Mouse (Mus musculus): ENCODE results near the gene Pex11g. TPM values are rescaled to one million over a fixed set of nuclear protein-coding genes. Genes with fewer than 3 reads are reported as not detected.

Gene Pex11g
- total and polyA plus RNA-seq, 2 experiments from 2014 or later, result 1.8 to 3.1 TPM

DNA sequence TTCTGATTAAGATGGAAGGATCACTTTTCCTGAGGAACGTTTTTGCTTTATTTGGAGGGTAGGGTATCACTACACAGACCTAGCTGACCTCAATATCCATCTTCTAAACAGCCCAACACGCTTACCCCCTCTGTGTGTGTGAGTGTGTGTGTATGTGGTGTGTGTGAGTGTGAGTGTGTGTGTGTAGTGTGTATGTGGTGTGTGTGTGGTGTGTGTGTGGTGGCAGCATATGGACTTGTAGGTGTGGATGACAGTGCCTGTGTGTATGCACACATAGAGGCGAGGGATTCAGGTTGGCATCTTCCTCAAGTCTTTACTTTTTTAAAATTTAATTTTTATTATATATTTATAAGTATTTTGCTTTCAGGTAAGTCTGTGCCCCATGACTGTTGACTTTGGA lies 31.1 kb upstream of the Pex11g start:
- Histone ChIP-seq H3K4me1 (ENCODE audit: insufficient read depth, low read length) (peaks cover 15% of the 10 kb centered on the region; the same call in 1 of the 2 replicates), H3K9ac (replicated peaks; ENCODE audit: low read length, poor library complexity, severe bottlenecking) (no peak overlapping the region), H3K4me3 (ENCODE audit: low read depth, low read length) (no peak overlapping the region), H3K27me3 (ENCODE audit: insufficient read depth, low read length) (no peaks in the 10 kb centered on the region), H3K27ac (ENCODE audit: low read depth, low read length) (no peak overlapping the region), H3K9me3 (ENCODE audit: low read length) (no peaks in the 10 kb centered on the region), H3K36me3 (ENCODE audit: insufficient read depth, low read length) (peaks cover 20% of the 10 kb centered on the region), H3K4me2 (ENCODE audit: low read depth, low read length, poor library complexity, severe bottlenecking) (no peak overlapping the region)
- no peak for ATAC-seq (ENCODE audit: low FRiP score)
- 91% methylated on average over 3 of the region's 3 CpGs for WGBS
- no peak for DNase-seq (ENCODE audit: low spot score)
- no peak for TF ChIP-seq CTCF (IDR thresholded peaks at IDR 0.05)

DNA sequence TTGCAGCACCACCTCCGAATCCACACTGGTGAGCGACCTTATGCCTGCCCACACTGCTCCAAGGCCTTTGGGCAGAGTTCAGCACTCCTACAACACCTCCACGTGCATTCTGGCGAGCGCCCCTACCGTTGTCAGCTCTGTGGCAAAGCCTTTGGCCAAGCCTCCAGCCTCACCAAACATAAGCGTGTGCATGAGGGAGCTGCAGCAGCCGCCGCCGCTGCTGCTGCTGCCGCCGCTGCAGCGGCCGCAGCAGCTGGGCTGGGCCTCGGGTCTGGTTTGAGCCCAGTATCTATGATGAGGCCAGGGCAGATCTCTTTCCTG lies 28.9 kb upstream of the Pex11g start:
- DNase-seq (ENCODE audit: low spot score) (no peak), ATAC-seq (ENCODE audit: low FRiP score) (no peak)
- no peak overlapping the region for H3K27ac ChIP-seq (ENCODE audit: low read depth, low read length)
- peaks cover 12% of the 10 kb centered on the region; the same call in 1 of the 2 replicates for H3K4me1 ChIP-seq (ENCODE audit: insufficient read depth, low read length)
- H3K9ac ChIP-seq (replicated peaks; ENCODE audit: low read length, poor library complexity, severe bottlenecking), result no peak overlapping the region
- H3K4me2 ChIP-seq (ENCODE audit: low read depth, low read length, poor library complexity, severe bottlenecking), result no peak overlapping the region
- H3K27me3 ChIP-seq (ENCODE audit: insufficient read depth, low read length), result no peaks in the 10 kb centered on the region
- WGBS, result 93% methylated on average over 15 of the region's 15 CpGs
- H3K9me3 ChIP-seq (ENCODE audit: low read length), result no peaks in the 10 kb centered on the region
- H3K36me3 ChIP-seq (ENCODE audit: insufficient read depth, low read length), result peaks cover 20% of the 10 kb centered on the region
- TF ChIP-seq CTCF (IDR thresholded peaks at IDR 0.05), result no peak
- H3K4me3 ChIP-seq (ENCODE audit: low read depth, low read length), result no peak overlapping the region

DNA sequence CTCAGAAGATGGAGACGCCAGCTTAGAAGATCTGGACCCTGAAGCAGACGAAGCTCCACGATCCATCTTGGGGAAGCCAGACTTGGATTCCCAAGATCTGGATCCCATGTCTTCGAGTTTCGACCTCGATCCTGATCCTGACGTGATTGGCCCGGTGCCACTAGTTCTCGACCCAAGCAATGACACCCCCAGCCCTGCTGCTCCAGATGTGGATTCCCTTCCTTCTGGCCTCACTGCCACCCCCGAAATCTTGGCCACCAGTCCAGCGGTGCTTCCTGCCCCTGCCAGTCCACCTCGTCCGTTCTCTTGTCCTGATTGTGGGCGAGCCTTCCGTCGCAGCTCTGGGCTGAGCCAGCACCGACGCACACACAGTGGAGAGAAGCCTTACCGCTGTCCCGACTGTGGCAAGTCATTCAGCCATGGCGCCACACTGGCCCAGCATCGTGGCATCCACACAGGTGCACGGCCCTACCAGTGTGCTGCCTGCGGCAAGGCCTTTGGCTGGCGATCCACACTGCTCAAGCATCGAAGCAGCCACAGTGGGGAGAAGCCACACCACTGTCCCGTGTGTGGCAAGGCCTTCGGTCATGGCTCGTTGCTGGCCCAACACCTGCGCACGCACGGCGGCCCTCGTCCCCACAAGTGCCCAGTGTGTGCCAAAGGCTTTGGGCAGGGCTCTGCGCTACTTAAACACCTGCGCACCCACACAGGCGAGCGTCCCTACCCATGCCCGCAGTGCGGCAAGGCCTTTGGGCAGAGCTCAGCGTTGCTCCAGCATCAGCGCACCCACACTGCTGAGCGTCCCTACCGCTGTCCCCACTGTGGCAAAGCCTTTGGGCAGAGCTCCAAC lies 28.3 kb upstream of the Pex11g start:
- DNase-seq (ENCODE audit: low spot score), result no peak
- Histone ChIP-seq H3K4me2 (ENCODE audit: low read depth, low read length, poor library complexity, severe bottlenecking) (no peak overlapping the region), H3K27me3 (ENCODE audit: insufficient read depth, low read length) (no peaks in the 10 kb centered on the region), H3K9me3 (ENCODE audit: low read length) (no peaks in the 10 kb centered on the region), H3K4me3 (ENCODE audit: low read depth, low read length) (no peak overlapping the region), H3K9ac (replicated peaks; ENCODE audit: low read length, poor library complexity, severe bottlenecking) (no peak overlapping the region), H3K27ac (ENCODE audit: low read depth, low read length) (no peak overlapping the region), H3K36me3 (ENCODE audit: insufficient read depth, low read length) (peaks cover 20% of the 10 kb centered on the region), H3K4me1 (ENCODE audit: insufficient read depth, low read length) (peaks cover 7% of the 10 kb centered on the region; the same call in 1 of the 2 replicates)
- no peak for ATAC-seq (ENCODE audit: low FRiP score)
- TF ChIP-seq CTCF (IDR thresholded peaks at IDR 0.05), result no peak
- WGBS, result 98% methylated on average over 44 of the region's 44 CpGs

DNA sequence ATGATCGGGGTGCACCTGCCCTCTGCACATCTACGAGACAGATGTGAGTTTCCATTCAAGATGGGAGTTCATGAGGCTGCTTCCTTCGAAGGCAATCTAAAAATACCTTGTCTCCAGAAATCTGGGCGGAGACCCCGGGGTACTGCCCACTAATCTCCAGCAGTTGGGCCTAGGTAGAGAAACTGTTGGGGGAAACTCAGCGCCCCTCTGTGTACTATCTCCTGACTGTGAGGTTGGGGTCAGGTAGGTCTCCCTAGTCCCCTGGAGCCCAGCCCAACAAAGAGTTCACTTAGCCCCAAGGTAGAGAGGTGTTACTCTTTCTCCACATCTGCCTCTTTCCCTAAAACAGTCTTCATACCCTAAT lies 26.3 kb upstream of the Pex11g start:
- WGBS, result 25% methylated on average over 6 of the region's 6 CpGs
- Histone ChIP-seq H3K27me3 (ENCODE audit: insufficient read depth, low read length) (no peaks in the 10 kb centered on the region), H3K4me2 (ENCODE audit: low read depth, low read length, poor library complexity, severe bottlenecking) (peak overlapping the region; percentile 70), H3K27ac (ENCODE audit: low read depth, low read length) (peak overlapping the region; percentile 96), H3K9me3 (ENCODE audit: low read length) (no peaks in the 10 kb centered on the region), H3K4me3 (ENCODE audit: low read depth, low read length) (peak overlapping the region; percentile 86), H3K4me1 (ENCODE audit: insufficient read depth, low read length) (0 out of 2 replicates have a peak, but pooled peaks cover 6% of the 10 kb centered on the region), H3K9ac (replicated peaks; ENCODE audit: low read length, poor library complexity, severe bottlenecking) (peak overlapping the region; percentile 99), H3K36me3 (ENCODE audit: insufficient read depth, low read length) (peaks cover 20% of the 10 kb centered on the region)
- no peak for TF ChIP-seq CTCF (IDR thresholded peaks at IDR 0.05)
- peak; percentile 15; the same call in 1 of the 2 replicates for ATAC-seq (ENCODE audit: low FRiP score)
- peak; percentile 2 for DNase-seq (ENCODE audit: low spot score)

DNA sequence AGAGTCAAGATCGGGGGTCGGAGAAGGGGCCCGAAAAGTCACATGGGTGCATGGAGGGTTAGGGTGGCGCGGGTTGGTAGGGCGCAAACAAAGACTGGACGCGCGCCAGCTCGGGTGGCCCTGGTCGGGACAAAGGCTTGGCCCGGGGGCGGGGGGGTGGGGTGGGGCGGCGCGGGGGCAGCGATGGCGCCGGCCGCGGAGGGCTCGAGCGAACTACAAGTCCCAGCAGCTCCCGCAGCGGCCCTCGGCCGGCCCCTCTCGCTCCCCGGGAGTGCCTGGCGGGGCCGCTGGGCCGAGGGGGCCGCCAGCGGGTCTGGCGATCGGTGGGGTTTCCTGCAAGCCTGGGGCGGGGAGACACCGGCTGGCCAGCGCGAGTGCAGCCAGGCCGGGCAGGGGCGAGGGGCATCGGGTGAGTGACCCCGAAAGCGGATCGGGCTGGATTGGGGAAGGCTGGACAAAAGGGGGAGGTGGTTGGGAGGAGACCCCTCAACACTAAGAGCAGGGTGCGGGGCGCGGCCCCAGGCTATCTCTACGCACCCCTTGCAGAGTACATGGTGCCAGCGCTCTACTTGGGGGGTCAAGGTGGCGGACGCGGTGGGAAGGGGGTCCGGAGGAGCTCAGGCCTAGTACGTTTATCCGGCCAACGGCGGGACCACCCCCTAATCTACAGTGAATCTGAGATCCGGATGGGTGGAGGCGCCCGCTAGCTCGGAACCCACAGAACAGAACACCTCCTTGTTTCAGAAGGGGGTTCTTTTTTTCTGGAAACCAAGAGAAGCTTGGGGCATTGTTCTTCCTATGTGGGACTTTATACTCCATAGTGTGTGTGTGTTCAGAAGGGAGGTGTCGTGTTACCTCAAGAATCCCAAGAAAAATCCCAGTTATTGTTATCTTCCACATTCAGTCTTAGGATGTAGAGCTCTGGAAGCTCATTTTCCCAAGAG lies 25.7 kb upstream of the Pex11g start, which contains the start of gene Zfp358:
TSS of gene Zfp358 (plus strand) at position 238 of the 944 bp plus-strand sequence.
- Histone ChIP-seq H3K27me3 (ENCODE audit: insufficient read depth, low read length) (no peaks in the 10 kb centered on the region), H3K4me1 (ENCODE audit: insufficient read depth, low read length) (0 out of 2 replicates have a peak, but pooled peaks cover 6% of the 10 kb centered on the region), H3K9ac (replicated peaks; ENCODE audit: low read length, poor library complexity, severe bottlenecking) (peak within 1 kb of the TSS; percentile 99), H3K36me3 (ENCODE audit: insufficient read depth, low read length) (peaks cover 20% of the 10 kb centered on the region), H3K27ac (ENCODE audit: low read depth, low read length) (peak within 1 kb of the TSS; percentile 96), H3K4me3 (ENCODE audit: low read depth, low read length) (peak within 1 kb of the TSS; percentile 86), H3K4me2 (ENCODE audit: low read depth, low read length, poor library complexity, severe bottlenecking) (peak within 1 kb of the TSS; percentile 70), H3K9me3 (ENCODE audit: low read length) (no peaks in the 10 kb centered on the region)
- peak; percentile 88 for ATAC-seq (ENCODE audit: low FRiP score)
- WGBS, result 1% methylated on average over 54 of the region's 64 CpGs
- TF ChIP-seq CTCF (IDR thresholded peaks at IDR 0.05), result no peak
- peak; percentile 86 for DNase-seq (ENCODE audit: low spot score)
